Mouse (Mus musculus) R1 (cell line): ENCODE data around the gene Lsp1.

Experiments
- DNase-seq: peaks from one replicate; pipeline ENCODE4 v3.0.0-alpha.2; 2018; ENCODE audit warnings: low read depth, low spot score

The Lsp1 gene

DNA sequence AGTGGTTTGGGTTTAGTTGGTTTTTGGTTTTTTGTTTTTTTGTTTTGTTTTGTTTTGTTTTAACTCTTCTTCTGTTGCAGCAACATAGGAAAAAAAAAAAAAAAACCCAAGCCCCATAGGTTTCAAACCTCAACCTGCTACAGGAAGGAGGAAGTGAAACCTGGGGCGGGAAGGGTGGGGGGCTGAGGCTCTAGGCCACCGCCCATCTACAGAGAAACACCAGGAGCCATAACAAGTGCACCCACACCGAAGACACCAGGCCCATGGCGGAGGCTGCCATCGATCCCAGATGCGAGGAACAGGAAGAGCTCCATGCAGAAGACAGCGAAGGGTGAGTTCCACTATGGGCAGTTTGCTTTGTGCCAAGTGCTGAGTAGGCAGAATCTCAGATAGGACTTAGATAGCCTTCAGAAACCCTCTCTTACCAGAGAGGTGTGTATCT is at the start of gene Lsp1:
Gene Lsp1 (plus strand): TSS at position 174 of the 442 bp plus-strand sequence.
- no peak for DNase-seq

DNA sequence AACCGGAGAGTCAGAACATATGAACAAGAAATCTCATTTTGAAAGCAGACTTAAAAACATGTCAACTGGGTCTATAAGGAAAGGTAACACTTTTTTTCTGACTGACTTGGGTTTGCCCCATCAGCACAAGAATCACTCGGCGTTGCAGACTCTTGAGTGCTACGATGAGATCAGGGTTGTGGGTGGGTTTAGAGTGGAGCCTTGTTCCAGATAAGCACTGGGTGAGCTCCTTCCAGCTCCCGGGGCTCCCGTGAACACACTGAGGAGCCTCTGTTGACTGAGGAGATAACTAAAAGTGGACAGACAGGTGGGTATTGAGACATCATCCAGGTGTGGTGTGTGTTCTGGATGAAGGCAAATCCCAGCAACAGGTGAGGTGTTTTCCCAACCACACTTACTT is 47.3 kb upstream of the Lsp1 start:
- no peak for DNase-seq

DNA sequence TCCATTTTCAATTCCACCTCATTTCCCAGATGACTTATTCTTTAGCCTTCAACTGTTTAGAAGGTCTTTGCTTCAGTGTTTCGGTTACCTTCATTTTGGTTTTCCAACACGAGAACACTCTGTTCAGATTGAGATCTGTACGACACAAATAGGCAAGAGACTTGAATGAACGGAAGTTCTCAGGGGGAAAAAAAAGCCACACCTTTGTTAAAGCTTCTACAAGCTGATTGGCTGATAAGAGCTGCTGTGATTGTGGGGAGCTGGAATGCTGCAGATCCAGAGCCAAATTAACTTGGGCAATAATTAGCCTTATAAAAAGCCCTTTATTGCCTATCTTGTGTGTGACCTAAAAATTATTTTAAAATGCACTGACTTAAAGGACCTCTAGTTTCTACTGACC is 45.3 kb upstream of the Lsp1 start:
- no peak for DNase-seq

DNA sequence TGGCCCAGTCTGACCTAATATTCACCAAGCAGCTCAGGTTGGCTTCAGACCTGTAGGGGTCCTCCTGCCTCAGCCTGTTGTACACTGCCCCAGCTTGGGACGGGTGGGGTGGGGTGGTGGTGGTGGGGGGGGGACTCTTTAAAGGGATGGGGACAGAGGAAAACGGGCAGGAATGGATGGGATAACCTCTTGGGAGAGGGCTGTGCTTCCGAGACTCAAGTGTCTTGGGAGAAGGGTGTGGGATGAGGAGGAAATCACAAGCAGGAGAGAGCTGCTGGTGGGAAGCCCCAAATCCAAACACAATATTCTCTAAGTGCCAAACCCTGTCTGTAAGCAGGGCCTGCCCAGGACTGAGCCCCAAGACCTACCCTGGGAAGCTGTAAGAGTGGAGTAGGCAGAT is 44.4 kb upstream of the Lsp1 start:
- DNase-seq: no peak

DNA sequence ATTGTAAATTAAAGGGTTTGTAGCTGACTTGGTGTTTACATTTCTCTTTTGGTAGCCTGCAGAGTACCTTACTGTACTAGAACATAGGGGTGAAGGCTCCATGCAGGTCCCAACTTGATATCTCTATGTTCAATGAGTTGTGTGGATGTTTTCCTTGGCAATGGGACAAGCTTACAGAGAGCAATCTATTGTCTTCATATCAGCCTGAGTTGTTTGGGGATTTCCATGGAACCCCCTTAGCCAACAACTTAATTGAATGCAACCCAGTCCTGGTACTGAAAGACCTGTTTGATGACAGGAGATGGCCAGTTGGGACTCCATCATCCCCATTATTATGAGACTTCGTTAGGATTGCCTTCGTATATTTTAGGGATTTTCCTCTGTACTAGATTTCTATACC is 42.6 kb upstream of the Lsp1 start:
- no peak for DNase-seq

DNA sequence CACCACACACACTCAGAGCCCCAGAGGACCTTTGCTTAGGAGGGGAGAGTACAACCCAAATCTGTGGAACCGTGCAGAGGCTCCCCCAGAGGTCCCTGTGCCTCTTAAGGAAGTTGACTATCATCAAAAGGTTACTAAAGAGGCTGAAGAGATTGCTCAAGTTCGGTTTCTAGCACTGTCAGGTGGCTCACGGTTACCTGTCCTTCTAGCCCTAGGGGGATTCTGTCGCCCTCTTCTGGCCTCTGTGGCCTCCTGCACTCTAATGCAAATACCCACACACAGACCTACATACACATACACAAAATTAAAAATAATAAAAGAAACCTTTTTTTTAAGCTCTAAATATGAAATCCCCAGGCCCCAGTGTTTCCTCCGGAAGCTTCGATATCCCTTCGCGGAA is 41.9 kb upstream of the Lsp1 start:
- DNase-seq: peak; percentile 50

DNA sequence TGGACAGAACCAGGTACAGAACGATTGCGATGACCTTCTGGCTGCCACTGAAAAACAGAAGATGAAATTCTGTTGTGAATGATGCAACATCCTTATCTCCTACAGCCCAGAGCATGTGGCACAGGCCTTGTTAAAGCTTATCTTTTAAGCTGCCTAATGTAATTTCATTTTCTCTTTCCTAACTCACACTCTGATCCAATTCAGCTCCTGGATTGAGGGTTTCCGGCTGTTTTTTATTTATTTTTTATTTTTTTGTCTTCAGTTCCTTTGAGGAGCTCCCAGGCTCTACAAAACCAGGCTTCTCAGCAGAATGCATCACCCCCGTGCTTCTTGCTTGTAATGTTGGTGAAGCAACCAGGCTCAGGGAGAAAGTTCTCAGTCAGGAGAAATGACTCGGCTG is 40.7 kb upstream of the Lsp1 start:
- DNase-seq: no peak

DNA sequence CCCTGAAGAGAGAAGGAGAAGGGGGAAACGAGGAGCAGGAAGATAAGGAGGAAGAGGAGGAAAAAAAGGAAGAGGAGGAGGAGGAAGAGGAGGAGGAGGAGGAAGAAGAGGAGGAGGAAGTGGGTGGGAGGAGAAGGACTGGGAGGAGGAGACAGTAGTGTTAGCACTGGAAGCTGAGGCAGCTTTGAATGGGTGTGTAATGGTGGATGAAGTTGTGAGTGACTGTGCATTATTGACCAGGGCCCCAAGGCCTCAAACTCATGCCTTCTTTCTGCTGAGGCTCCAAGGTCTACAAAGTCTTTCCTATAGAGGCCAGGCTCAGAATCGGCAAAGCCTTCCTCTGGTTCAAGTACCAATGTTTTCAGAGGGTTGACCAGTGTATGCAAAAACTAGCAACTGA is 38.8 kb upstream of the Lsp1 start:
- no peak for DNase-seq

DNA sequence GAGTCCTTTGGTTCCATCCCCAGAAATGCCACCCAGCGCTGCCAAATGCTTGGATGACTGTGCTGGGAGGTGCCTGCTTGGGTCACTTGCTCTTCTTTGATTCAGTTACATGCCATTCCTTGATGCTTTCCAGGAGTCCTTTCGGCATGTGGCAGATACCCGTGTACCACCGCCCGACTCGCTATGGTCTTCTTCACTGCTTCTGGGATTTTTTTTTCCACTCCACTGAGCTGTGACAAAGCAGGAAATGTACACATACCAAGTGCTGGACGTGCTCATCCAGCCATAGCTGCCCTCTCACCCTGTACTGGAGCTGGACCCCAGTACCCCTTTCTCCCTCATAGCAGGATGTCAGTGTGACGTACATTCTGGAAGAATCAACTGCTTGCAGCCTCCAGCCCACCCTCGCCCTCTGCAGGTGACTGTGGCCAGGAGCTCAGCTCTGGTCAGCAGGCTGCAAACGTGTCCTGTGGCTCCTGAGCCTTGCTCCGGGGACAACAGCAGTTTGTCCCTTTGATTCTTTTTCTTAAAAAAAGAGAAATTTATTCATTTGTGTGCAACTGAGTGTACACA is 34.9 kb upstream of the Lsp1 start:
- DNase-seq: no peak

DNA sequence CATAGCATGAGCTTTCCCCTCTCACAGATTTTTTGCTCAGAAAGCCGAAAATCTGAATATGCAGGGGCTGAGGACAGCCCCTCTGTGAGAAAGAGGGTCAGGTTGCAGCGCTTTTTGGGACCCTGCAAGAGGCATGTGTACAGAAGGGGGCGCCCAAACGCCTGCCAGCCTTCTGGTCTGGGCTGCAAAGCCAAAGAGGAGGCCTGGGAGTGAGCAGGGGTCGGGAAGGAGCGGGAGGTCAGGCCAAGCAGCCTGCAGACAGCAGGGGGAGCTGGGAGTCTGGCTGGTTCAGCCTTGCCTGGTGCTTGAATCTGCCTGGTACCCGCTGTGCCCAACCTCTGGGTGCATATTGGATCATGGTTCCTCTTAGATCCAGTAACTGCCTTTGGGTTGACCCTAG is 32.4 kb upstream of the Lsp1 start:
- DNase-seq: peak; percentile 84

DNA sequence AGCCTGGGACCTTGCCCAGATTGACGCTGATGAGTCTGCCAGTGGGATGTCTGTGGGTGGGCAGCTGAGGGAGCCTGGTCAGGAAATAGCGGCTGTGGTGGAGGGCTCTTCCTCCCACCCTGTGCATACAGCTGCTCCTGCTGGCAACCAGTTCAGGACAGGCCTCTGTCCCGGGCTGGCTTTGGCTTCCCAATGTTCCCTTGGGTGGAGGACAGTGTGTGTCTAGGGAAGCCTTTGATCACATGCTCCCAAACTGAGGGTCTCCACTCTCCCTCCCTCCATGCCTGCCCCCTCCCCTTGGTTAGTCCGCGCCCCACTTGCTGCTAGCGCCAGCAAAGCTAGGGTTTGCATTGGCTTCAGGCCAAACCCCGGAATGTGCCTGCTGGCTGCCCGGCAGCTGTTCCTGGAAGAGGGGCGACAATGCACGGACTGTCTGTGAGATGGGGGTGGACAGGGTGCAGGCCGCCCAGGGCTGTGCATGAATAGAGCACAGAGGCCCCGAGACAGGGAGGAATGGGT is 30.4 kb upstream of the Lsp1 start:
- DNase-seq: no peak

DNA sequence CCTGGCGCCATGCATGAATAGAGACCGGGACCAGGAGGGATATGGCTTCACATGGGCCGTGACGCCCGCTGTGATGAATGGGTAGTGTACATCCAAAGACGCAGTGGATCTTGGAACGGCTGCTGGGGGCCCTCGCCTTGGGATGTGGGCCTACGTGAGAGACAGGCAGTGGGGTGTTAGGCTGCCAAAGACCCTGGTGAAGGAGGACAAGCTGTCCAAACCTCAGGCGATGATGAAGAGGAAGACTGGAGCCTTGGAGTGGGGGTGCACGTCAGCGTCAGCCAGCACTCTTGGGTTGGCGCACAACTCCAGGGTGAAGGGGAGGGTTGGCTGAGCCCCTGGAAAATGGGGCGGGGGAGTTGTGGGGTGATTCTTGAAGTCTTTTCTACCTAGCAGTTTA is 29.5 kb upstream of the Lsp1 start:
- no peak for DNase-seq

DNA sequence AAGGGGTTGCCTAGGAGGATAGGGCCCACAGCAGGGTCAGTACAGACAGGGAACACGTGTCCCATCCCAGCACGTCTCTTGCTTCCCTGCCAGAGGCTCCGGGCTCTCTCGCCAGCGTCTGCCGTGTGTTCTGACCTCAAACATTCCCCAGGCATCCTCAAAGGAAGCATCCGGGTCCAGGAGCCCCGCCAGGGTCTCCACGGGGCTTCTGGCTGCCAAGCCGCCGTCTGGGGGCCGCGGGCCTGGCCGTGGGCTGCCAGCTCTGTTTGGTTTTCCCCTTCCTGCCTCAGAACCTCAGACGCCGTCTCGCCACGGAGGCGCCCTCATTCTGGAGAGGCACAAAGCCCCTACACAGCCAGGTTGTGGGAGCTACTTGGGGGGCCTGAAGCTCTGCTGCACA is 27.0 kb upstream of the Lsp1 start:
- no peak for DNase-seq

DNA sequence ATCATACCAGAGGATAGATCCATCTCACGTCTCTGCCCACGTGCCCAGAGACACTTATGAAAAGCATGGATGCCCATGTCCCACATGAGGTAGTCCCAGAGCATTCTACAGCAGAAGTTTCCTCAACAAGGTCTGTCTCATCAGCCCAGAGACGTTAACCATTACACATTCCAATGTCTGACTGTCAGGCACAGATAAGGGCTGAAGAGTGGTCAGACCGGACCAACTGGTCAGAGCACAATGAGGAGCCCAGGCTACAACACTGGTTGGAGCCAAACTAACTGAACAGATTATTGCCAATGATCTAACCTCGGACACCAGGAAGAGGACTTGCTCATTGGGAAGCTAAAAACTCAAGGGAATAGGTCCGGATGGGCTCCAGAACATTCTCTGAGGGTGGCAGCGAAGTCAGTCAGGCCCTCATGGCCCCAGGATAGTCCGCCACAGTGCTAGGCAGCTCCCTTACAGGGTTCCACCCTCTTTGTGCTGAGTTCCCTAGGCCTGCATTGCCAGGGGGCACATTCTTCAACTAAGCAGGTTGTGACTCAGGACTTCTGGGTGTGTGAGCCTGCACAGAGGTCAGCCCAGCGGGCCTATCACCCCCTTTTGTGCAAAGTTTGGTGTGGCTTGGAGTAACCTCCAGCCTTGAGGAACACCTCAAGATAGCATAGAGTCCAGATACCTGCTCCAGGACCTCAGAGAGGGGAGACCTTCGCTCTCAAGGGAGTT is 26.3 kb upstream of the Lsp1 start, which contains the start of gene Syt8:
Gene Syt8 (plus strand): TSS at position 714 of the 729 bp plus-strand sequence.
- no peak for DNase-seq

DNA sequence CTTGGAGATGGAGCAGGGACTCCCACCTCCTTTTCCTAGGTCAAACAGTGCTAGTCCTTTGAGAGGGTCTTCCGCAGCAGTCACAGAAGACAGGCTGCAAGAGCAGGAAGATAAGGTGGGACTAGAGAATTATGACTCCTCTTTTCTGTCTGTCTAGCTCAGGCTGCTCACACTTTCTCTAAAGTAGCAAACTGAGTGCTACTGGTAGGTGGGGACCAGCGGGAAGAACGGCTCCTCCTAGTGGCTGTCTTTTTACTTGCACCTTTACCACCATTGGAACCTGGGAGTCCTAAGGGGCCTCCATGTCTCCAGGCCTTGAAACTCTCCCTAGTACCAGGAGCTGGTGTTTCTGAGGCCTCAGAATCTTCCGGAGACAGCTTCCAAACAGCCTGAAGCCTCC is 25.1 kb upstream of the Lsp1 start:
- peak; percentile 67 for DNase-seq

DNA sequence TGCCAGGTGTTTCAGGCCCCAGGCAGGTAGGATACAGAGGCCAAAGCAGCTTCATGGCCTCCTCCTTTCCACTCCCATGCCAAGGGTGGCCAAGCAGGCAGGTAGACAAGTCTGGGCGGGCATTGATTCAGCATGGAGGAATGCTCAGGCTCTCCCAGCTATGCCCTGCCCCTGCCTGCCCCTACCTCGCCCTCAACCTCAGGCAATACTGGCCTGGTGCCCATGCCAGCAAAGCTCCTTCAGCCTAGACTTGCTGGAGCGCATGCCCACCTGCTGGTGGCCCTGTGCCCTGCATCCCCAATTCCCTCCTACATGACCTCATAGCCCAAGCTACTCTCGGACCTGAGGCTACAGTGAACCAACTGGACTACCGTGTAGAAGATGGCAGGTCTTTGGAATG is 23.3 kb upstream of the Lsp1 start:
- no peak for DNase-seq

DNA sequence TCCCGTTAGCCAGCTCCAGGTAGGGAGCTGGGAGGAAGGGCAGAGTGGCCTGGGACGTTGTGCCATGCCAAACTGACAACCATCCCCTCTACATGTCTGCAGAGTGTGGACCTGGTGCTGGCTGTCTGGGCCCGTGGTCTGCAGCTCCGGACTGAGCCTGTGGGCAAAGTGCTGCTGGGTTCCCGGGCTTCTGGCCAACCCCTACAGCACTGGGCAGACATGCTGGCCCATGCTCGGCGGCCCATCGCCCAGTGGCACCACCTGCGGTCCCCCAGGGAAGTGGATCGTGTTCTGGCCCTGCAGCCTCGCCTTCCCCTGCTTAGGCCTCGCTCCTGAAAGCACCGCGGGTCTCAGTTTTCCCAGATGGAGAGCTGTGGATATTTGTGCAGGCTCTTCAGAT is 20.6 kb upstream of the Lsp1 start:
- DNase-seq: no peak

DNA sequence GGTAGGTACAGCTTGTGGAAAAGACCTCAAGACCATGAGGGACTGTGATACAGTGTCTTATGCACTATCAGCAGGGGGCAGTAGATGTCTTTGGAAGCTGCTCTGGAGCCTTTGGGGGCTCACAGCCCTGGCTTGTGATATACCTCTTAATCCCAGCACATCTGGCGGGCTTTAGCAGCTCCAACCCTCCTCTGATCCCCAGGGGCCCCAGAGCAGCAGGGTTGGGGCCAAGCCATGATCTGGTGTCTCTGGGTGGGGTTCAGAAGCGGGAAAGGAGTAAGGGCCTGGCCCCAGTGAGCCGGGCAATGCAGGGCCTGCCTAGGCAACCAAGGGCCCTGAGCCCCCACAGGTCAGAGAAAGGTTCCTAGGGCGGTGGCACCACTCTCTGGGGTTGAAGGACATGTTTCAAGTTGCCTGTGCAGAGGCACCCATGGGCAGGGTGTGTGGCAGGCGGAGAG is 19.9 kb upstream of the Lsp1 start:
- peak; percentile 39 for DNase-seq

DNA sequence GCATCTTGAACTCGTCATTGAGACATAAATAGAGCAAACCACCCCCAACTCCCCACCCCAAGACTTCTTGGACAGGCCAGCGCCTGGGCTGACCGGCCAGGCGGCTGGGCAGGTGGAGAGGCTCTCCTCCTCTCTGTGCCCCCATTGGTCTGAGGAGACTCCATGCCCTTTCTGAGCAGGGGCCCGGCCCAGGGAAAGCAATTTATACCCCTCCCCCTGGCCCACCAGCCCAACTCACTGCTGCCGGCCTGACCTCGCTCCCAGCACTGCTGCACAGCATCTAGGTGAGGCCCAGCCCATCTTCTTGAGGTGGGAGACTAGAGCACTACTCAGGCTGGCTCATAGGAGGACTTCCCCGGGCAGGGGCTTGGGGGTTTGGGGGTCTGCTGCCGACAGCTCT is 19.0 kb upstream of the Lsp1 start, which contains the start of gene Tnni2:
Gene Tnni2 (plus strand): TSS at position 224 of the 400 bp plus-strand sequence.
- no peak for DNase-seq

DNA sequence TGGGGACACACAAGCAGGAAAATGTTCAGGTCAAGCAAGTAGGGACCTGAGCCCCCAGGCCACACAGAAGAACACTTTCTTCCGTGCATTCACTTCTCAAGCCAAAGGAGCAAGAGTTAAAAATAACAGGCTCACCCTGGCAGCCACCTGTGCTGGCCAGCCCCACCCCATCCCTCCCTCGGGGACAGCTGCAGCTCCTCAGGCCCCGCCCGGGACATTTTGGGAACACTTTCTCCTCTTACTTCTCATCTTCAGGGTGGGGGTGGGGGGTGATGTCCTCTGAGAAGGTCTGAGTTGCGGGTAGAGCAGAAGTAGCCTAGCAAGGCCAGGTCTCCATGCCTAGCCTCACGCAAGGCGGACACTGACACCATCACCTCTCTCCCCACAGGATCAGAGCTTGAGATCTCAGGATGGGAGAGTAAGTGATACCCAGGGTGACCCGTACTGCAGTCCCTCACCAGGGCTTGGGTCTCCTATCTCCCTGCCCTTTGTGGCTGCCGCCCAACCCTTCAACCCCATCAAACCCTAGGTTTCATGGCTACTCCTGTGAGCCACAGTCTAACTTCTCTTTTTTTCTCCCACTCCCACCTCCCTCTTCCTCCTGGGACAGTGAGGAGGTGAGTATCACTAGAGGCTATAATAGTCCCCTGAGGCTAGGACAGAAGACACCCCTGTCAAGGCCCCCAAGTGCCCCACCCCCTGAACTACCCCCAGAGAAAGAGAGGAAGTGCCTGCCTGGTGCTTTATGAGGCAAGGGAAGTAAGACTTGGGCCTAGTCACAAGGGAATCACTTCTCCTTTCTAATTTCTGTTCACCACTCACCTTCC is 18.3 kb upstream of the Lsp1 start:
- no peak for DNase-seq

DNA sequence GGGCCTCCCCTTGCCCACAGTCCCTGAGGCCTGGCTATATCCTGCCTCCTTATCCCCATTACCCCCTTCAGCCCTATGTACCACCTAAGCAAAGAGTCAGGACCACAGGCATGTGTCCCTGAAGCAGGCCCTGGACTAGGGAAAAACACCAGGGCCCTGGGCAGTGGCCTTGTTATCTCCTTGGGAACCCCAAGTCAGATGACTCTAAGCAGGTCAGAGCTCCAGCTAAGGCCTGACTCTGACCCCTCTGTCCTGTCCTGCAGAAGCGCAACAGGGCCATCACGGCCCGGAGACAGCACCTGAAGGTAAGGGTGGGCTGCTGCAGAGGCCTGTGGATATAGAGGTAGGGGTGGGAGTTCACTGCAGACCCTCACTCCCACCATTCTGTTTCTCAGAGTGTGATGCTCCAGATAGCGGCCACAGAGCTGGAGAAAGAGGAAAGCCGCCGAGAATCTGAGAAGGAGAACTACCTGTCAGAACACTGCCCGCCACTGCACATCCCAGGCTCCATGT is 17.6 kb upstream of the Lsp1 start:
- no peak for DNase-seq

DNA sequence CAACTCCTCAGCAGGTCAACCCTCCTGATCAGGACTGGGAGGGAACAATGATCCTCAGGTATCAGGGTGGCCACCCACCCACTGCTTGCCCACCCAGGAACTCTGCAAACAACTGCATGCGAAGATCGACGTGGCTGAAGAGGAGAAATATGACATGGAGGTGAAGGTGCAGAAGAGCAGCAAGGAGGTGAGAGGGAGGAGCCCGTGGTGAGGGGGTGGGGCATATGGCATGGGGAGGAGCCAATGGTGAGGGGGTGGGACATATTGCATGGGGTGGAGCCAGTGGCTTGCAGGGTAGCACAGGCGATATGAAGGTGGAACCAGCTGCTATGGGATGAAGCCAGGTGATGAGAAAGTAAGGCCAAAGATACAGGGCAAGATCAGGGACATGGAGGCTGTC is 17.1 kb upstream of the Lsp1 start:
- no peak for DNase-seq
